Mouse (Mus musculus) testis, postnatal 14 days (tissue): Measurements from ENCODE around the gene Hk1.
A peak's percentile ranks its signal among the peaks of the same experiment; 100 is the strongest.

Experiments used
- DNase-seq: peaks from one replicate; pipeline ENCODE4 v3.0.0; 2021; ENCODE audit warnings: low spot score

Hk1 gene

GRCm38 (mm10) chr10:62379808-62380207 lies at the start of gene Hk1:
Hk1 (minus strand) TSS chr10:62379908.
- DNase-seq: no peak

- no peak for DNase-seq
These were observed 45.6 kb upstream of the Hk1 start for GRCm38 (mm10) chr10:62425081-62425871.

GRCm38 (mm10) chr10:62422255-62422654 lies 42.5 kb upstream of the Hk1 start, which contains the start of gene Hkdc1:
Hkdc1 (minus strand) TSS chr10:62422491.
- no peak for DNase-seq

- no peak for DNase-seq
These were observed 41.4 kb upstream of the Hk1 start for GRCm38 (mm10) chr10:62421127-62421526.

- DNase-seq: no peak
These were observed 40.7 kb upstream of the Hk1 start for GRCm38 (mm10) chr10:62420399-62420798.

- DNase-seq: no peak
These were observed 39.7 kb upstream of the Hk1 start for GRCm38 (mm10) chr10:62419422-62419821.

GRCm38 (mm10) chr10:62418831-62419356 lies 39.2 kb upstream of the Hk1 start:
- no peak for DNase-seq

- DNase-seq: no peak
These were observed 33.9 kb upstream of the Hk1 start for GRCm38 (mm10) chr10:62413606-62413982.

GRCm38 (mm10) chr10:62412906-62413605 lies 33.3 kb upstream of the Hk1 start:
- no peak for DNase-seq

GRCm38 (mm10) chr10:62411431-62412410 lies 32.0 kb upstream of the Hk1 start:
- no peak for DNase-seq

- DNase-seq: no peak
These were observed 31.2 kb upstream of the Hk1 start for GRCm38 (mm10) chr10:62410943-62411342.

- DNase-seq: peak; percentile 28
These were observed 25.2 kb upstream of the Hk1 start for GRCm38 (mm10) chr10:62404901-62405300.

GRCm38 (mm10) chr10:62401641-62402111 lies 22.0 kb upstream of the Hk1 start:
- no peak for DNase-seq

GRCm38 (mm10) chr10:62383011-62383410 lies 3.3 kb upstream of the Hk1 start:
- DNase-seq: no peak

- DNase-seq: no peak
These were observed 1.2 kb upstream of the Hk1 start for GRCm38 (mm10) chr10:62380936-62381335.

- DNase-seq: no peak
These were observed 20.9 kb downstream of the Hk1 start for GRCm38 (mm10) chr10:62358827-62359226.

GRCm38 (mm10) chr10:62356105-62356730 lies 23.5 kb downstream of the Hk1 start:
- no peak for DNase-seq

- DNase-seq: no peak
These were observed 34.6 kb downstream of the Hk1 start for GRCm38 (mm10) chr10:62345147-62345546.

- DNase-seq: no peak
These were observed 35.5 kb downstream of the Hk1 start for GRCm38 (mm10) chr10:62344004-62344752.

- DNase-seq: no peak
These were observed 37.2 kb downstream of the Hk1 start for GRCm38 (mm10) chr10:62342512-62342911.

- no peak for DNase-seq
These were observed 37.8 kb downstream of the Hk1 start for GRCm38 (mm10) chr10:62341956-62342355.
